1 mouse cellular context compared by ENCODE assay signal in the genomic region with DNA sequence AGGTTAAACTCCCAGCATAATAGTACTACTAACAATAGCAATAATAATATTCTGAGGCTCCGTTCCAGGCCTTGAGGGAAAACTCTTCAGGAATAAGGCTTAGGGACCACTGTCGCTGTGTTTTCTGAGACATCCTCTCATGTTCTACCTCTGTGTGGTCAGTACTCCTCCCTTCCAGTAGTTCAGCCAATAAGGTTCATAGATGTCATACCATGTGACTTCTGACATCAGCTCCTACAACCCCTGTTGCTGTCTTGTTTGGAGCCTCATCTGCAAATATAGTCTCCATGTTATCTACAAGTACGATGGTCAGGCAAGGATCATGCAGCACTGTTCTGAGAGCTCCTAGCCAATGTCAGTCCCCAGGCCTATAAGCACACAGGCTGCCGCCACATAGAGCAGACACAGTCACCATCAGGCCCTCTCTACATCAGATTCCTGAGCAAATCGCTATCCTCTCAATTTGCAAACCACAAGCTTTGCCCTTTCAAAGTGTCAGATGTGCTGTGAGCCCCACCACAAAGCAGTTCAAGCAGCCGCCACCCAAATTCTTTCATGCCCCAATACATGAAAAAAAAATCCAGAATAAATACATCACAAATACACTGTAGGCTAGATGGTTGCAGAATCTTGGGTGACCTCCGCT.
TF ChIP-seq lines count a peak whose summit lies in the region.

No protein-coding gene starts in this region.

TF ChIP-seq in MEL, 35 proteins besides CTCF, POLR2A, EP300 and RAD21:
- TF ChIP-seq SMC3 (IDR thresholded peaks at IDR 0.05; ENCODE audit: low read depth, low read length): no peak
- peak; percentile 52; the same call in 1 of the 2 replicates for TF ChIP-seq USF1 (IDR thresholded peaks at IDR 0.05; ENCODE audit: low read depth, low read length)
